Mouse (Mus musculus) thymus, adult 2 months (tissue): ENCODE measurements around the gene C3.
A peak's percentile ranks its signal among the peaks of the same experiment; 100 is the strongest.

Source experiments
- CTCF ChIP-seq: fragments of 200-500 bp; IDR thresholded peaks from 2 replicates; pipeline ENCODE4 v1.5.1; 2012; ENCODE audit warnings: mild to moderate bottlenecking, control low read depth, low read length, moderate library complexity, borderline replicate concordance; ENCODE audit not compliant: control insufficient read depth, poor library complexity, insufficient read depth; ENCODE audit errors: extremely low read depth
- POLR2A ChIP-seq: fragments of 200-500 bp; IDR thresholded peaks from 2 replicates; pipeline ENCODE4 v1.6.1; 2012; ENCODE audit warnings: mild to moderate bottlenecking, low read length, control low read depth, moderate library complexity; ENCODE audit not compliant: control insufficient read depth, poor library complexity, insufficient read depth; ENCODE audit errors: extremely low read depth

DNA sequence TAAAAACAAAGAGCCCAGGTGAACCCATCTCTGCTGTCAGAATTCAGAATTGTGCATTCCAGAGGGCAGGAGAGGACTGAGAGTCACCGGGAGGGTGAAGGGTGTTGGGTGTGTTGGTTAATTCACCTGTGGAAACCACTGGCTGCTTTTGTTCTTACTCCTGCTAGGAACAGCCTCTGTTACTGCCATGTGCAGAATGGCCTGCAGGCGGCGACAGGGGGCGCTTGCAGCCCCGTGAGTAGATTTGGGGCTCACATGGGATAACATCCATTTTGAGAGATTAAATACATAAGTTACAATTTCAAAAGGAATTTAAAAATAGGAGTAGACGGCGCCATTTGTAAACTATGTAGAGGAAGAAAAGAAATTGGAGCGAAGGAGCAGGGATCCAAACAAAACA is 47.6 kb downstream of the C3 start:
- peak; percentile 86; the same call in 1 of the 2 replicates for TF ChIP-seq CTCF
- no peak for TF ChIP-seq POLR2A
